Mouse (Mus musculus) testis, adult 2 months (tissue): ENCODE data around the gene Caprin2. TPM values are rescaled to one million over a fixed set of nuclear protein-coding genes. Genes with fewer than 3 reads are reported as not detected.

Experiments used
- H3K27ac ChIP-seq: fragments of 200-500 bp; 2 replicates; pipeline ENCODE4 v1.5.1; 2012; ENCODE audit warnings: low read depth, low read length; ENCODE audit not compliant: control insufficient read depth, insufficient read depth
- H3K27me3 ChIP-seq: fragments of 200-500 bp; 2 replicates; pipeline ENCODE4 v1.6.1; 2012; ENCODE audit warnings: mild to moderate bottlenecking, low read length, moderate library complexity; ENCODE audit not compliant: control insufficient read depth, insufficient read depth
- H3K36me3 ChIP-seq: fragments of 200-500 bp; 2 replicates; pipeline ENCODE4 v1.6.1; 2012; ENCODE audit warnings: mild to moderate bottlenecking, low read length; ENCODE audit not compliant: control insufficient read depth, insufficient read depth
- H3K4me1 ChIP-seq: fragments of 200-500 bp; 2 replicates; pipeline ENCODE4 v1.6.1; 2012; ENCODE audit warnings: low read length; ENCODE audit not compliant: control insufficient read depth, insufficient read depth
- H3K4me3 ChIP-seq: fragments of 200-500 bp; 2 replicates; pipeline ENCODE4 v1.5.1; 2012; ENCODE audit warnings: low read depth, mild to moderate bottlenecking, low read length, moderate library complexity, mixed read lengths; ENCODE audit not compliant: control insufficient read depth
- CTCF ChIP-seq: fragments of 200-500 bp; IDR thresholded peaks from 2 replicates; pipeline ENCODE4 v1.5.1; 2012; ENCODE audit warnings: low read depth, mild to moderate bottlenecking, inconsistent platforms, low read length, moderate library complexity; ENCODE audit not compliant: control insufficient read depth, insufficient read depth, insufficient replicate concordance
- POLR2A ChIP-seq: fragments of 200-500 bp; IDR thresholded peaks from 2 replicates; pipeline ENCODE4 v1.6.1; 2012; ENCODE audit warnings: low read depth, mild to moderate bottlenecking, inconsistent platforms, low read length, moderate library complexity; ENCODE audit not compliant: control insufficient read depth
- polyA plus RNA-seq: library from polyadenylated mRNA; depleted of rRNA; stranded (reverse); fragments of >200 nt; gene quantifications from 2 replicates; pipeline ENCODE4 v1.2.3, GENCODE M21; 2012; rRNA removed

The Caprin2 gene
- polyA plus RNA-seq, 1 experiment: 16.8 TPM

DNA sequence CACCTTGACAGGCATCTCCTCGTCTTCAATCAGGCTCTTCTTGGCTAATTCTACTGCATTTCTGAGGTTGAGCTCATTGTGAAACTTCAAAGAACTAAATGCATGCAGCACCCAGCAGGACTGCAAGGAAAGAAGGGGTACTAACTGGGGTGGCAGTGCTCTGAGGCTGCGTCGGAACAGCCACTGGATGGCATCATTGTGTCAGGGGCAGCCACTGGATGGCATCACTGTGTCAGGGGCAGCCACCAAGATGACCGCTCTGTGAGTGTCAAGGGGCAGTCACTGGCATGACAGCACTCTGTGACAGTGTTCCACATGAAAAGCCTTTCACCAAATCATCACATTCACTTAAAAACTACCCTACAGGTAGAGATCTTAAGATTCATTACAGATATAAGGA is 96.3 kb downstream of the Caprin2 start:
- Histone ChIP-seq H3K27me3 (no peaks in the 10 kb centered on the region), H3K4me3 (peak overlapping the region; percentile 58), H3K27ac (no peak overlapping the region), H3K36me3 (no peaks in the 10 kb centered on the region; the same call in 1 of the 2 replicates), H3K4me1 (no peaks in the 10 kb centered on the region)
- TF ChIP-seq CTCF: no peak
- no peak for TF ChIP-seq POLR2A

GRCm38 (mm10) chr6:148795145-148795544 is 100.9 kb downstream of the Caprin2 start:
- no peak overlapping the region for H3K4me3 ChIP-seq
- TF ChIP-seq POLR2A (no peak), CTCF (no peak)
- H3K27me3 ChIP-seq: no peaks in the 10 kb centered on the region
- no peak overlapping the region for H3K27ac ChIP-seq
- no peaks in the 10 kb centered on the region; the same call in 1 of the 2 replicates for H3K36me3 ChIP-seq
- H3K4me1 ChIP-seq: no peaks in the 10 kb centered on the region

Other genes with a start within 250 kb of the Caprin2 start
- 2.7 and 3.0 TPM in 2 replicates for gene Ipo8, start 64.8 kb downstream of the Caprin2 start, polyA plus RNA-seq
- gene Sinhcaf, start 50.2 kb upstream of the Caprin2 start, polyA plus RNA-seq: 1.9 and 3.3 TPM in 2 replicates
- gene Dennd5b, start 205.4 kb upstream of the Caprin2 start, polyA plus RNA-seq: 8.0 and 9.1 TPM in 2 replicates
- not detected in 2 replicates for gene Gm10203, start 233.9 kb upstream of the Caprin2 start, polyA plus RNA-seq
- gene Etfbkmt, start 243.6 kb upstream of the Caprin2 start, polyA plus RNA-seq: 12.6 and 17.5 TPM in 2 replicates